Mouse (Mus musculus): ENCODE measurements around the gene Syt3.

Syt3 gene

DNA sequence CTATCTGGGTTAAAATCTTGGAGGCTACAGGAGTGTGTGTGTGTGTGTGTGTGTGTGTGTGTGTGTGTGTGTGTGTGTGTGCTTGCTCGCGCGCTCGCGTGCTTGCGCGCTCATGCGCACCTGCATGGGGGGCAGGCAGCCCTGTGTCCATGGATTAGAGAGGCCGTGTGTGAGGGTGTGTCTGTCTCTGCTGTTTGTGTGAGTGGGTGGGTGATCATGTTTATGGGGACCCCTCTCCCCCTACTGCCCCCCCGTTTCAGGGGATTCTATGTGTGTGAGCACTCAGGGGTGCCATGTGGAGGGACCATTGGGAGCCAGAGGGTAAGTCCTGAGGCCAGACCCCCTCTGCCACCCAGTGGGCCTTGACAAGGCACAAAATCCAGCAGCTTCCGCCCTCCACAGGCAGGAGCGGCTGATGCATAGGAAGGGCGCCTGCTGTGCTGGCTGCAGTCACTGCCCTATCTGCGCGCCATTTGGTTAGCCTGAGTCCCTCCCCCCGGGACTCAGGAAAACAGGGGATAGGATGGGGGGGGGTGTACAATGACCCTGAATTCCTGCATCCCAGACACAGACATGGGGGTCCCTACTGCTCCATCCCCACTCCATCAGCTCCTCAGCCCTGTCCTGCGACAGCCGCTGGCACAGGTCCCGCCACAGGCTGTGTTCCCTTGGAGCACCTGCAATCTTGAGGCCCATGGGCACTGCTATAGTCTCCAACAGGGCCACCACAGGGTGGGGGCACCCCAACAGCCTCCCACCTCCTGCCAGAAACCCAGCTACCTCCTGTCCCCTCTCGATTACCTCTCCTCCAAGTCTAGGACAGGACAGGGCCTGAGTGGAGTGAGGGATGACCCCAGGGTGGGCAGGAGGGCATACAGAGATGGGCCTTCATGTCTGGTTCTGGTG lies 59.6 kb downstream of the Syt3 start:
- DNase-seq (ENCODE audit: low read depth, low spot score): no peak

DNA sequence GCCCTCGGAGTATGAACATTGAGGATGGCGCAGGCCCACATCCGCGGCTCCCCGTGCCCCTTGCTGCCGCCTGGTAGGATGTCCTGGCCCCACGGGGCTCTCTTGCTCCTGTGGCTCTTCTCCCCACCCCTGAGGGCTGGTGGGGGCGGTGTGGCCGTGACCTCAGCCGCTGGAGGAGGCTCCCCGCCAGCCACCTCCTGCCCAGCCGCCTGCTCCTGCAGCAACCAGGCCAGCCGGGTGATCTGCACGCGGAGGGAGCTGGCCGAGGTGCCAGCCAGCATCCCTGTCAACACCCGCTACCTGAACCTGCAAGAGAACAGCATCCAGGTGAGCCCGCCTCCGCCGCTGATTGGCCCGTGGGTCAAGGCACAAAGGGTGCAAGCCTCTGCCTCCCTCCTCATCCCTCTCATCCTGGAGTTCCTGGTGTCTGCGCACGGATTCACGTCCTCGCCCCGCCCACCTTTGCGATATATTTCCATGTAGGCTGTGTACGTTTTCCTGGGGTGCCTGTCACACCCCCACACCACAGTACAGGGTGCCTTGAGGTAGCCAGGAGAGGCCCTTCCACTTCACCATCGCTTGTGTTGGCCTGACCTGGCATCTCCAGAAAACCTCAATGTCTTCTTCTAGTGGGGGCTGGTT lies 61.1 kb downstream of the Syt3 start:
- DNase-seq (ENCODE audit: low read depth, low spot score): no peak

DNA sequence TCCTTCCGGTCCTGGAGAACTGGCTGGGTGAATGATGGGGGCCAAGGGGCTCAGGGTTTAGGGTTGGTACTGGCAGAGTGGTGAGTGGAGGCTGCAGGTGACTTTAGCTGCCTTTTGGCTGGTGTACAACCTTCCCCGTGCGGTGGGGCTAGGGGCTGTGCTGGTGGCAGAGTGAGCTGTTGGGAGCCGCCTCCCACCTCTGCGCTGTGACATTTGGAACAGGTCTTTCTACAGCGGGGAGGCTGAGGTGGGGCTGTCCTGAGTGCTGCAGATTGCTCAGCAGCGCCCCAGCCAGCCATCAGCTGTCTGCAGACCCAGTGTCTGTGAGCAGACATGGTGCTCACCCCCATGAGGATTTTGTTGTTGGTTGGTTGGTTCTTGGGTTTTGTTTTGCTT lies 61.6 kb downstream of the Syt3 start:
- no peak for DNase-seq (ENCODE audit: low read depth, low spot score)

DNA sequence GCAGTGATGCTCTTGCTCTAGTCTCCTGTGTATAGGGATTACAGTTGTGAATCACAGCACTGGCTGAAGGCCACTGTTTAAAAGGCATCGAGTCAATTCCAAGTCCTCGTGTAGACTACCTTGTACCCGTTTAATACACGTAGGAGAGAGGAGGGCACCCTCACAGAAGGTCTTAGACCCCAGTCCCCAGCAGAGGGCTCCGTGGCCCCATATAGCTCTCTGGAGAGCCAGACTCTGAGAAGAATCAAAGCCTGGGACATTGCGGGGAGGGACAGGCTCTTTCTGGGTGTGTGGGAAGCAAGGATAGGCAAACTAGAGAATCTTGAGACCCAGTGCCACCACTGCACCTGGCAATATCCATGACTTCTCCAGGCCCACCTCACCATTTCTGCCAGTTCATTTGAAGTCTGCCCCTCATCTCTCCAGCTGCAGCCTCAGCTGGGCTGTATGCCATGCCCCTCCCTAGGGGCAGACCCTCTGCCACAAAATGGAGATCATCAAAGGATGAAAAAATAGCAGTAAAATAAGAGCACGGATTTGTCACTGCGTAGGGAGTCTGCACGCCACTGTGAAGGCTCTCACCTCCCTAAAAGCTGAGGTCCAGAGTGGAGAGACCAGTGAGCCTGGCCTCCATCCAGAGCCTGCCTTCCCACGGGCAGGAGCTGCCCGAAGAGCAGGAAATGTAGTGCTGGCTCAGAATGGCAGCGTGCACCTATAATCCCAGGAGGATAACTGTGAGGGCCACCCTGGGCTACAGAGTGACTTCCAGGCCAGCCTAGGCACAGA lies 62.4 kb downstream of the Syt3 start:
- no peak for DNase-seq (ENCODE audit: low read depth, low spot score)

Measured in skeletal muscle tissue, adult 2 months (tissue).